Mouse (Mus musculus) adrenal gland, adult 2 months (tissue): ENCODE data around the gene Gm12216. TPM values are rescaled to one million over a fixed set of nuclear protein-coding genes. Genes with fewer than 3 reads are reported as not detected.
A peak's percentile ranks its signal among the peaks of the same experiment; 100 is the strongest.

Source experiments
- DNase-seq: peaks from one replicate; pipeline ENCODE4 v3.0.0; 2021
- polyA plus RNA-seq: library from polyadenylated mRNA; depleted of rRNA; stranded (reverse); fragments of >200 nt; gene quantifications from 2 replicates; pipeline ENCODE4 v1.2.3, GENCODE M21; 2012
- total RNA-seq, 2 experiments: library from RNA; stranded (reverse); gene quantifications; 2 replicates each; pipeline ENCODE4 v1.2.3; 2021

Gene Gm12216
- total and polyA plus RNA-seq, 3 experiments, result 8.4 to 10.8 (median 9.6) TPM

DNA sequence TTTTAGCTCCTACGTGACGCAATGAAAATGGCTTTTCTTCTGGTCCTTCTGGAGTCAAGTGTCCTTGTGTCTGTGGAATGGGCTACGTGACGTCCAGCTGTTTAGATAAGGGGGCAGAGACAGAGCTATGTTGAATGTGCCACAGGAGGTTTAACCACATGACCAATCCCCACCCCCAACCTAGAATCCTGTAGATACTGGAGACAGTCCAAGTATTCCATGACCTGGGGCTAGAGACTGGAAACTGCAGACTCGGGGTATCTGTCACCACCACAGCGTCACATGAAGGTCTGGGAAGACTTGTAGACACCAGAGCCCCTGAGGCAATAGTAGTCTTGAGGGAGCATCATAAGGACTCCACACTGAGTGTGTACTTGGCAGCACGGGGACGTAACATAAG lies 63.2 kb downstream of the Gm12216 start:
- DNase-seq, result no peak

DNA sequence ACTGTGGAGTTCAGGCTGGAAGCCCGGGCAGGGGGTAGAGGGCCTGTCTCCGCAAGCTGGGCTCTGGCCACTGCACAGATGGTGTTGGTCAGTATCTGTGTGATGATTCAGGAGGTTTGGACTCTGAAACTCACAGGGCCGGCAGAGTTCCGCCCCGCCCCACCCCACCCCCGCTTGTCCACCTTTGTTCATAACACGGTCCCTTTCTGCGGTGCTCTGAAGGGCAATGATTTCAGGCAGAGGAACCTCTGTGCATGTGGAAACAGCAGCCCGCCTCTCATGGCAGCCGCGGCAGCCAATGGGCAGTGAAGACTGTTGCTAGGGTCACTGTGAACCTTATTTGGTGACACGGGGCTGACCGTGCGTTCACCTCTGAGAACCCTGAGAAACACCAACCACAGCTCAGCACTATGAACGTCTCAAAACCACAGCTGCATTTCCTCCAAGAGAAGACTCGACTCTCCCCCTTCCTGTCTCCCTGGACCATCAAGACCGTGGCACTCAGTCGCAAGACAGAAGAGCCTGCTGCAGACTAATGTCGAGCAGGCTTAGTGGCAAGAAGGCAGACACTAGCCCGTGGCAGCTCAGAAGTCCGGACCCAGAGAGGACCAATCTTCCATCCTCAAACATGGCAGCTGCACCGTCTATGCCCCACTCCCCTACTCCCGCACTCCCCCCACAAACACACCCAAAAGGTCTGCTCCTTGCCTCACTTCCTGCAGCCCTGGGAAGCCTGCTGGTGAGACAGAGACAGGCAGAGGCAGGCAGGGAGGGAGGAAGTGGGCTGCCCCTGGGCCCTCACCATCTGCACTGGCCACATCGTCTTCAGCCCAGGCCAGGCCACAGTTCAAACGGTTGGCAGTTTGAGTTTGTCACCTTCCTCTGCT lies 64.1 kb downstream of the Gm12216 start:
- no peak for DNase-seq

DNA sequence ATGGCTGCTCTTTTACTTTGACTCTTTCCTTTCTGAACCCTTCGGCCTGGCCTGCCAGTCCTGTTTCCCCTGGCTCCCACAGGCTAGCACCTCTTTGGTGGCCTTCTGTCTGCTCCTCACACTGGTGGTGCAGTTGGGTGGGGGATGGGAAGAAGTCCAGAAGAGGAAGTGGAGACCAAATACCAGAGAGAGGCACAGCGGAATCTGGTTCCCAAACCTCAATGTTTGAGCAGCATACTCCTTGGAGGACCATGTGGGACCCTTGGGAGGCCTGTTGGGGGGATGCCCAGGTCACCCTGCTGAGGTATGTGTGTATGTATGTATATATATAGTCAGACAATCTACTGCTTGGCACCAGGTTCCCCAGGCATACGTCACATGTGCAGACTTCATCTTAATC lies 65.0 kb downstream of the Gm12216 start:
- DNase-seq, result no peak

DNA sequence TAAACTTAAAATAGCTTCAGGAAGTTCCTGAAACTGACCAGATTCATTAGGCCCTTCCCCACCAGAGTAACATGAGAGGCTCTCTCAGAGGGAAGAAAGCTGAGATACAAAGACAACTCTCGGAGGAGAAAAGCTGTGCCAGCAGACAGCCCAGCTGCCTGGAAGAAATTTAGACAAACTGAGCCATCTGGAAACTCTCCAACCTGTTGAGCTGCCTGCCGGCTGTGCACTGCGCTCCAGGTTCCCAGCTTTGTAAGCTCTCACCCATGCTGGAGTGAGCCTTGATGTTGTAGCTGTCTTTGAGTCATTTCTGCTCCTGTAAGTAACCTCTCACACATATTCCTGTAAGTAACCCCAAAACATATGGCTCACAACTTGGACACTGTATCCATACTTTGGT lies 66.1 kb downstream of the Gm12216 start:
- DNase-seq, result no peak

DNA sequence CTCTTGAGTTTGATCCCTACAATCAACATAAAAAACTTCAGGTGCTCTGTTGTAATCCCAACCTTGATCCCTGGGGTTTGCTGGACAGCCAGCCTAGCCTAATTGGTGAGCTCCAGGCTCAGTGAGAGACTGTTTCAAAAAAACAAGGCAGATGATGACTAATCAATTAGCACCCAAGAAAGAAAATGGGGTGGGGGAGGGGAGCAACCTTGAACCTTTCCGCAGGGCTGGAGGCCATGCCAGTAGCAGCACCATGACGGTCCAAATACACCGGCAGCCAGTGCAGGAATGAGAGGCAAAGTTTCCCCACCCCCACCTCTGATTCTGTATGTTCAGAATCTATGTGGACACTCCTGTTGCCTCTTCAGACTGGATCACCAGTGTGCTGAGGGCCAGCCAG lies 69.8 kb downstream of the Gm12216 start:
- no peak for DNase-seq

DNA sequence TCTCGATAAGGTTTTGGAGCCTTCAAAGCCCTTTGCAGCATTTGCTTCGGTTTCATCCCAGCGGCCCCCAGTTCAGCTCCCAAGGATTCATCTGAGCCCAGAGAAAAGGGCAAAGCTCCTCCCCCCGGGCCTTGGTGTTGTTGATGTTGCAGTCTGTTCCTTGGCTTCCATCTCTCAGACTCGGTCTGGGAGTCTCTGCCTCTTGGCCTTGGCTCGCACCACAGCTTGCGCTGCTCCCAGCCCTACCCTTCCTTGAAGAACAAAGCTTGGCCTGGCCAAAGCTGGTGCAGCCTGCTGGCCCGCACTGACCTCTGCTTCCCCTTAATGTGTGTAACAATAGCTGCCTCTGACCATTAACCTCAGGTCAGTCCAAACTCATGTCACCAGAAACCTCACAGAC lies 70.9 kb downstream of the Gm12216 start:
- DNase-seq, result peak; percentile 73

DNA sequence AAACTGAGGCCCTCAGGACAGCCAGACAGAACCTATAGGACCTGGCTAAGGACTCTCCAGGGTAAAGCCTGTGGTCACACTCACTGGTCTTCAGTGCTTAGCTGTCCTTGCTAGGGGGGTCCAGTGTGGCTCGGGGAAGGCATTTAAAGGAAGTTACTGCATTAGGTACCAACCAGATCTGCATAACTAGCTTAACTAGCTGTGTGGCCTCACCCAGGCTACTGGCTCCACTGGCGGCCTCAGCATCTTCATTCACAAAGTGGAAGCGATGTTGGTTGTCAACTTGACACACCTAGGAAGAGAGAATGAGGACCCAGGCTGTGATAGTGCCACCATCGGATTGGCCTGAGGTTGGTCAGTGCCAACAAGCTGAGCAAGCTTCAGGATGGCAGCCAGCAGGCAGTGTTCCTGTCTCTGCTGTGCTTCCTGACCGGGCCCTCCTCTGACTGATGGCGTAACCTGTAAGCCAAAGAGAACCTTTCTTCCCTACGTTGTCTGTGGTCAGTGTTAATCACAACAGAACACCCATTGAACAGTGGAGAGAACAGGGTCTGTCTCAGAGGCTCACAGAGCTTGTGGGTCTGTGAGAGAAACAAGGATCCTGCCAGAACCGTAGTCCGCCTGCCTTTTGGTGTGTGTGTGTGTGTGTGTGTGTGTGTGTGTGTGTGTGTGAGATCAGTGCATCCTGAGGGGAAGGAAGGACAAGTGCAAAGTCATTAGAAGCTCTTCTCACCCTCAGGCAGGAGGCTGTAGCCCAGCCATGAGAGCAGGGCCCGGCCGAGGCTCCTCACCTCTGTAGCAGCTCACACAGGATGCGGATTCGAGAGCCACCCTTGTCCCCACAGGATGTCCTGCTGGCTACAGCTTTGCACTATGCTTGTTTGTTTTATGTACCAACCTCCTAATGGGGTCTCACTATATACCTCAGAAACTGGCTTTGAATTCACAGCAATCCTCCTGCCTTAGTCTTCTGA lies 72.7 kb downstream of the Gm12216 start:
- DNase-seq, result no peak

DNA sequence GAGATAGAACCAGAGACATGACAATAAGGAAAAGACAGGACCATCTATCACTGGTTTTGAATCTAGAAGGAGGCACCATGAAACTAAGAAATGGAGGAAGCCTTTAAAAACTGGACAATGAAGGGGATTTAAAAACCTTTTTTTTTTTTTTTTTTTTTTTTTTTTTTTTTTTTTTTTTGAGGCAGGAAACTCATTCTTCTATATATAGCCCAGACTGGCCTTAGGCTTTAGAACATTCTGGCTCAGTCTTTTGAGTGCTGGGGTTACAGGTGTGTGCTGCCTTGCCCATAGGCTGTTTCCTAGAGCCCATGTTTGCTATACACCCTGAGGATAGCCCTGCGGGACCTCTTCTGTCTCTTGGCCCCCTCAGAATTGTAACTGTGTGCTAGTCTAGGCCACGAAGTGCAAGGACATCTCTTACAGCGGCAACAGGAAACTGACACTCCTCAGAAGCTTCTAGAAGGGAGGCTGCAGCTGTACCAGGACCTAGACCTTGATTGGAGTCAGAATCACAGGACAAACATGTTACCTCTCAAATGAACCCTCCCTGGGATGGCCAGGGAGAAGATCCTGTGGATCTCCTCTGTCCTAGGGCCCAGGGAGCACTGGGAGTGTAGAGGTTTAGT lies 73.6 kb downstream of the Gm12216 start:
- DNase-seq, result no peak

DNA sequence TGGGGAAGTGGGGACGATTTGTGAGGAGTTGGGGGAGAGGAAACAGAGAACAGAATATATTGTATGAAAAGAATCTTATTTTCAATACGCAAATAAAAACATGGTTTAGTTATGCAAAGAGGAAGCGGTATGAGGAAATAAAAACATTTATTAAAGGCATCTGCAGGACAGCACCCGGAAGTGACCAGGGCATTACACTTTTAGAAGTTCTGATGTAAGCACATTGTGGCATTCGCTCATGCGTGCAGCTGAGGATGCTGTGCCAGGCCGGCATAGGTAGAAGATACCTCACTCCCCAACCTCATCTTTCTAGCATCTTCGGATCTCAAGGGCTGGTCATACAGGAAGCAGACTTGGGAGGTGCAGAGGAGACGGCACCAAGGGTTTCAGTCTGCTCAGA lies 75.8 kb downstream of the Gm12216 start:
- no peak for DNase-seq

DNA sequence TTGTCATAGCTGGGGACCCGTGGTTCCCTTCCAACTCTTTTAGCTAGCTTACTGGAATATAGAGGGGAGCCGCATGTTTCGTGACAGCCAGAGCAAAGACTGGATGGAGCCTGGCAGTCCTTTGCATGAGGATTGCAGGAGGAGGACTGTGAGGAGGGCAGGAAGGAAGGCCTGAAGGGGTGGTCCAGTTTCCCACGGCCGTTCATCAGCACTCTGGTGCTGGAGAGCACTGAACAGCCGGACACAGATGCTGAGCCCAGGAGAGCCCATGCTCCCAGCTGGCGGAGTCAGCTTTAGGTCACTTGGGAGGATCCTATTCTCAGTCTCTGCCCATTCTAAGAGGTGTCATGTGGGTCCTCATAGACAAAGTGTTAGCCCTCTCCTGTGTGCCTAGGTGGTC lies 77.1 kb downstream of the Gm12216 start:
- DNase-seq, result no peak

DNA sequence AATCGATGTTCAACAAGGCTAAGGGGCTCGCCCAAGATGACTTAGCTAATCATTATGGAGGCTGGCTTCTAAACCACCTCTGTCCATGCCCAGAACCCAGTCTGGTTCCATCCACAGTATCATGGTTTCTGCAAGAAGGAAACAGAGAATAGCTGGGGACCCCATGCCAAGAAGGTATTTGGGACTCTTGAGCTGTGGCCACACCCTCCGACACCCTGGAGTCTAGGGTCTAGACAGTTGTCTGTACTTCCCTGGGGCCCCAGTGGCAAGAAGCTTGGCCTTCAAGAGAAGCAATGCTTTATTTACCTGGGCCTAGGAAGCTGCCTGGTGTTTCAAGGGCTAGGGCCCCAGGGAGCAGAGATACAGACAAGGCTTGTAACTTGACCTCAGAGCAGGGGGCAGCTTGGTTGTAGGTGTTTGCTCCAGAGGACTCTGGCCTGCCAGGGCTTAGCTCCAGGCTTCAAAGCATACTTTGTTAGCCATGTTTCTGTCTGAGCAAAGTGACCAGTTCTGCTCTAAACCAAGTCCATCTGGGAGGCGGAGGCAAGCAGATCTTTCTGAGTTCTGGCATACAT lies 77.8 kb downstream of the Gm12216 start:
- DNase-seq, result no peak

DNA sequence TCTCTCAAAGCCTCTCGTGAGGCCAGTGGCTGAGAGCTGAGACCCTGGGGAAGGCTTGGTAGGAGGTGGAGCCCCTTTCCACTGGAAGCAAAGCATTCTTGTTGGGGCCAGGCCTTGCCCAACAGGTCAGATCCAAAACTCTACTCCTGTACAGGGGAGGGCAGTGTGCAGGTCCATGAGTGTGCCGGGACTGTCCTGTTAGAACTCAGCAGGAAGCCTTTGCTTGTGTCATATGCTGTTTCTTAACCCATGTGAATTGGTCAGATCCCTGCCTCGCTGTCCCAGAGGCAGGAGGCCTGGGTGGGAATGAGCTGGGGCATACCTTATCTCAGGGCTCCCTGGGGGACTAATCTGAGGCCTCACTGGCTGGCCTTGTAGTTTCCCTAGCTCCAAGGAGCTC lies 78.8 kb downstream of the Gm12216 start:
- no peak for DNase-seq

DNA sequence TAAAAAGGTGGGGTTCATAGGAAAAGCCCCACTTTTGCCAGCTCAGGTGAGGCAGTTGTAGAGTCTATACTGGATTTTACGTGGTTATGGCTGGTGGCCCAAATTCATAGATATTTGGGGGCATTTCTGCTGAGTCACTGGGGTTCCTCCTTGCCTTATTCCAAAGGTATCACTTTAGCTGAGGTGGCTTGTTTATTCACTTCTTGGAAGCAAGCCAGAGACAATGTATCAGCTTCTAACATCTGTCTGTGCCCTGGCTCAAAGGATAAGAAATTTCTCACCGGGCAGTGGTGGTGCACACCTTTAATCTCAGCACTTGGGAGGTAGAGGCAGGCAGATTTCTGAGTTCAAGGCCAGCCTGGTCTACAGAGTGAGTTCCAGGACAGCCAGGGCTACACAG lies 79.2 kb downstream of the Gm12216 start:
- no peak for DNase-seq

DNA sequence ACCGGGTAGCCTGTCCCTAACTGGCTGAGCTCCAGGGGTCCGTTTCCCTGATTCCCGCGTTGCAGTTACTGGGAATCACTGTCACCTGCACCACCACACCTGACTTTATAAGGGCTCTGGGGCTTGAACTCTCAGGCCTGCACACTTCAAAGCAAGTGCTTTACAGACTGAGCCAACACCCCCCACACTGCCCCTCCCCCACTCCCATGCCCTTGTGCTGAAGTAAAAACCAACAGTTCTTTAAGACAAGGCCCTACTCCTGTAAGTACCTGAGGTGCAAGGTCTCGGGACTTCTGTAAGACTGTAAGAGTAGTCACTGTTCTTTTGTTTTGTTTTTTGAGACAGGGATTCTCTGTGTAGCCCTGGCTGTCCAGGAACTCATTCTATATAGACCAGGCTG lies 80.6 kb downstream of the Gm12216 start:
- DNase-seq, result no peak

DNA sequence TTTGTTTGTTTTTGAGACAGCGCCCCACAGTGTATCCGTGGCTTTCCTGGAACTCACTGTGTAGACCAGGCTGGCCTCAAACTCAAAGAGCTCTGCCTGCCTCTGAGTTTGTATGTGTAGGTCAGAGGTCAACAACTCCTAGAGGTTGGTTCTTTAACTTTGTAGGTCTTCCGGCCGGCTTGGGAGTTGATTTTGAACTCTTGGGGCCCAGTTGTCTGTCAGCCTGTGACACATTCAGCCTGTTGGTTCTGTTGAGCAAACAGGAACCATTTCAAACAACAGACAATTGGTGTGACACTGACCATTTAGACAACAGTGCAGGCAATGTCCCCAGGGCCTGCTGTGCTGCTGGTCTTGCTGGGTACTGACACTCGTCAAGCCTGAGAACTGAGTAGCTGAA lies 81.3 kb downstream of the Gm12216 start:
- DNase-seq, result no peak

DNA sequence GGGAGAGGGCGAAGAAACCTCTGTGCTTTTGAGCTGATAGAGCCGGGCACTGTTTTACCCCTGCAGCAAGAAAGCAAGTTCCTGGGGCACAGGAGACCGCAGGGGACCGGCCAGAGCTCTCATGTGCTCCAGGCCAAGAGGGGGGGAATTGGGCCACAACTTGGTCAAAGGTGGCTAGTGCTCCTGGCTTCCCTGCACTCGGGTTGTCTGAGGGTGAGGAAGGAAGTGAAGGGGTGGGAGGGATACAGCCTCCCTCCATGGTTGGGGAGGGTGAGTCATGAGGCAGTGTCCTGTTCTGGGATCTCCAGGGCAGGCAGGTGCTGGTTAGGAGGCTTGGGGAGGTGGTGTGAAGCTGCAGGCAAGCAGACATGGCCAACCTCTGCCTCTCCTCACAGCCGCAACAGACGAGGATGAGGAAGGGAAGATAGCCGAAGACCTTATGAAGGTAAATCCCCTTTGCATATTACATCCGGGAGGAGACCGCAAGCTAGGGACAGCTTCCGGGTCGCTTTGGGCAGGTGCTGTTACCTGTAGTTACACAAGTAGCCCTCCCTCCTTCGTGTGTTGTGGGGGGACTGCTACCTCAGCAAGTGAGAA lies 84.3 kb downstream of the Gm12216 start:
- DNase-seq, result no peak

DNA sequence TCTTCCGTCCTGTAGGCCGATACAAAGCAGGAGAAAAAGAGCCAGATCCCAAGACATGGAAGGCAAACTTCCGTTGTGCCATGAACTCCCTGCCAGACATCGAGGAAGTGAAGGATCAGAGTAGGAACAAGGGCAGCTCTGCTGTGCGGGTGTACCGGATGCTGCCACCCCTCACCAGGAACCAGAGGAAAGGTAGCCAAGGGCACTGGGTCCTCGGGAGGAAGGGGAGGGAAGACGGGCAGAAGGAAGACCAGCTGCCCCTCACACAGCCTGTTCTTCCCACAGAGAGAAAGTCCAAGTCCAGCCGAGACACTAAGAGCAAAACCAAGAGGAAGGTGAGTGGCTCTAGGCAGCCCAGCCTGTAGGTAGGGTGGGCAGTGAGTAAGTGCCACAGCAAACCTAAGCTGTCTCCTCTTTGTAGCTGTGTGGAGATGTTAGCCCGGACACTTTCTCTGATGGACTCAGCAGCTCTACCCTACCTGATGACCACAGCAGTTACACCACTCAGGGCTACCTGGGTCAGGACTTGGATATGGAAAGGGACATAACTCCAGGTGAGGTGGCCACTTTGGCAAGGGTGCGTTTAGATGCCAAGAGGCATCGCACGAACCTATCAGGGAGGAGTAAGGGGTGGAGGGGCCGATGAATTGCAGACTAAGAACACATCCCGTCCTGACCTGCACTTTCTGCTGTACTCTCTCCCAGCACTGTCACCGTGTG lies 85.3 kb downstream of the Gm12216 start:
- no peak for DNase-seq

DNA sequence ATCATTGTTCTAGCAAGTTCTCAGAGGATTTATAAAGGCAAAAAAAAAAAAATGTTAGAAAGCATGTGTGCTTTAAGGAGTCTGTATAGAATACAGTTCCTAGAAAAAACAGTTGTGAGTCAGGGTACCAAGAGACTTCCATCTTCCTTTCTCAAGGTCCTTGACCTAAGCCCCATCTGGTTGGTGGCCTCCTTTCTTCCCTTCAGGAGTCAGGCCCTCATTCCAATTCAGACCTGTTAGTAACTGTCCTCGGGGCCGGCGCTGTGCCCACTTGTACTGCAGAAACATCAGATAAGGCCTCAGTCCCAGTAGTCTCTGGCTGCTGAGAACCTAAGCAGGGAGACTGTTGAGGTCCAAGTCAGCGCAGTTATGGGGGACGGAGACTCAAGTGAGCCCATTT lies 86.0 kb downstream of the Gm12216 start, which contains the start of gene Gm17334:
Gm17334 (minus strand) TSS at position 101 of the 400 bp plus-strand sequence.
- DNase-seq, result no peak

DNA sequence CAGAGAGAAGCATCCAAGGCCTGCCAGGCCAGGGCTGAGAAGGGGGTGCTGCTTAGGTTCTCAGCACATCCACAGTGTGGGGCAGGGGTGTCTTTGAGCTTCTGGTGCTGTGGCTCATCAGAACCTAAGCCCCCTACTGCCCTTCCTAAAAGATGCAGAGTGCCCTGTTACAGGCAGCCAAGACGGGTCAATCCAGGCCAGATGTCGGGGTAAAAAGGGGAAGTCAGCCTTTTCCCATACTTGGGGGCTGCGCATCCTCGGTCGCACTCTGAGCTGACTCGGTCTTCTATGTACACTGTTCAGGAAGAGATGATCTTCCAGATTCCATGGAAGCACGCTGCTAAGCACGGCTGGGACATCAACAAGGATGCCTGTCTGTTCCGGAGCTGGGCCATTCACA lies 86.5 kb downstream of the Gm12216 start:
- DNase-seq, result no peak

DNA sequence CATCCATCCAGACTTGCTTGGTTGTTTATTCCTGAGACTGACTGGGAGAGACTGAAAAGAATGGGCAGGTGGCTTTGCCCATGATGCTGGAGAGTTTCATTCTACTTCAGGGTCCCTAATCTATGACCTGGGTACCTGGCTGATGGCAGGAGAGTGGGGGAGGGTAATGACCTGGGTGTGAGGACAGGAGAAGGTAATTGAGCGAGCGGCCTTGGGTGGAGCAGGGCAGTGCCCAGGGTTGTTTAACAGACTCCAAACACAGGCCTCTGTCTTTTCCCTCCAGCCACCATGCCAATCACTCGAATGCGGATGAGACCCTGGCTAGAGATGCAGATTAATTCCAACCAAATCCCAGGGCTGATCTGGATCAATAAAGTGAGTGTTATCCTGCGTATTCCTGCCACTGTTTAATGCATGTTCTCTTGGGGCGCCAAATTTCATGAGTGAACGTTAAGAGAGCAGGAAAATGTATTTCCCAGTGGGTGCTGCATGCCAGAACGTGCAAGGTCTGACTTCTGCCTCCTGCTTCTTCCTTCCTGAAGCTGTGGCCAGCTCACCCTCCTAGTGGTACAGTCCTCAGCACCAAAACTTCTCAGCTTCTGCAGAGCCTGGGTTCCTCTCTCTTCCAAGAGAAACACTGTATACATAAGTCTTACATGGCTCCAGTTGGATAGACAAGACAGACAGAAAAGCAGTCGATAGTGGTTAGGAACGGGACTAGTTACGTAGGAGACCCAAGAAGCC lies 87.9 kb downstream of the Gm12216 start:
- DNase-seq, result no peak
